In the genomic region with DNA sequence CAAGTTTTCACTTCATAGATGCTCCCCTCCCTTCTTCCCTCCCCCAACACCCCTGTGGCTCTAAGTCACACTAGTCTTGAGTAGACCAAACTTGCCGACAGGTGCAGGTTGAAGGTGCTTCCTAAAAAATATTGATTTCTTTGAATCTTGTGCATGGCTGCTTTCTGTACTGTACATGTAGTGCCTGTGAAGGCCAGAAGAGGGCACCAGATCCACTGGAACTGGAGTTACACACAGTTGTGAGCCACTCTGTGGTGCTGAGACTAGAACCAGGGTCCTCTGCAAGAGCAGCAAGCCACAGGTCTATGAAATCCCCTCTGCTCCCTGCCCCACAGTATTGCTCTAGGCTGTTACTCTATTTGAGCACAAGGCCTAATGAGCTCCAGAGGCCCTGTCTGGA, we compare ENCODE assay signal across 18 mouse cellular contexts.
DNase-seq lines count a peak whose midpoint lies in the region; ATAC-seq and TF ChIP-seq lines count a peak whose summit lies in the region.
"Had no signal": no experiment of that assay in that cellular context is flagged by ENCODE, and none has a peak within 500 bp of the region (broad histone marks: within the 10 kb centered on the region; RNA-seq: fewer than 3 reads in every experiment).

No protein-coding gene starts in this region.

- no peak for DNase-seq in kidney, adult 2 months
- DNase-seq in kidney, postnatal 36 days: no peak
- DNase-seq in lung, postnatal 0 days (ENCODE audit: low spot score): no peak
- no peak for DNase-seq in lung, postnatal 4 days
- peak; percentile 24 for DNase-seq in MEL (ENCODE audit: low read depth, low spot score)
- no peak for DNase-seq in stomach, postnatal 0 days (ENCODE audit: low spot score)
- no peak for DNase-seq in gastrocnemius, postnatal 25 days
- DNase-seq: adrenal gland, adult 8-10 months; cerebellum, adult 8-10 months; heart, postnatal 10 days; kidney, adult 8-10 months; lung, postnatal 10 days; right cerebral cortex, postnatal 4 days; thymus, postnatal 4 days had no signal

- no peak for ATAC-seq in lung, postnatal 0 days
- ATAC-seq in stomach, postnatal 0 days (ENCODE audit: low FRiP score, low TSS enrichment): no peak

- no peak overlapping the region for H3K4me2 ChIP-seq in lung, postnatal 0 days (replicated peaks; ENCODE audit: low read depth, low read length)
- H3K4me2 ChIP-seq in stomach, postnatal 0 days (replicated peaks; ENCODE audit: low read depth): no peak overlapping the region
- H3K4me2 ChIP-seq: embryonic facial prominence, embryonic 15.5 days; hindbrain, embryonic 14.5 days; limb, embryonic 12.5 days; stomach, embryonic 15.5 days had no signal

- H3K27me3 ChIP-seq in kidney, adult 2 months (replicated peaks; ENCODE audit: control insufficient read depth, insufficient read depth, low read length): no peaks in the 10 kb centered on the region
- no peaks in the 10 kb centered on the region for H3K27me3 ChIP-seq in lung, postnatal 0 days (replicated peaks; ENCODE audit: insufficient read depth, low read length)
- H3K27me3 ChIP-seq in MEL (ENCODE audit: control insufficient read depth in 1 of 2, insufficient read depth in 2 of 2, low read length in 2 of 2): no peaks in the 10 kb centered on the region
- H3K27me3 ChIP-seq in stomach, postnatal 0 days (ENCODE audit: control insufficient read depth, insufficient read depth, low read length): no peaks in the 10 kb centered on the region
- H3K27me3 ChIP-seq: limb, embryonic 12.5 days; stomach, embryonic 15.5 days had no signal

- 100% methylated on average over 1 of the region's 1 CpGs for WGBS in kidney, adult 2 months
- WGBS in lung, postnatal 0 days: 100% methylated on average over 1 of the region's 1 CpGs
- WGBS in stomach, postnatal 0 days: 100% methylated on average over 1 of the region's 1 CpGs

- no peak for TF ChIP-seq POLR2A in kidney, adult 2 months (IDR thresholded peaks at IDR 0.05; ENCODE audit: low read depth, low read length)
- TF ChIP-seq POLR2A in MEL (IDR thresholded peaks at IDR 0.05; ENCODE audit: control insufficient read depth in 1 of 2, insufficient read depth in 1 of 2, low read depth in 1 of 2, low read length in 2 of 2, poor library complexity in 1 of 2): no peak

- H3K36me3 ChIP-seq in kidney, adult 2 months (ENCODE audit: control insufficient read depth, insufficient read depth, low read length): no peaks in the 10 kb centered on the region
- H3K36me3 ChIP-seq in lung, postnatal 0 days (ENCODE audit: insufficient read depth, low read length): no peaks in the 10 kb centered on the region
- H3K36me3 ChIP-seq in MEL (ENCODE audit: control insufficient read depth in 1 of 2, insufficient read depth in 2 of 2, low read length in 2 of 2): no peaks in the 10 kb centered on the region
- no peaks in the 10 kb centered on the region for H3K36me3 ChIP-seq in stomach, postnatal 0 days (ENCODE audit: control insufficient read depth, insufficient read depth, low read length)
- H3K36me3 ChIP-seq: embryonic facial prominence, embryonic 15.5 days; limb, embryonic 12.5 days; stomach, embryonic 15.5 days had no signal

- peak; percentile 29 for TF ChIP-seq CTCF in kidney, adult 2 months (conservative IDR thresholded peaks at IDR 0.05; ENCODE audit: insufficient read depth, insufficient read length, low read depth, low read length)
- peak; percentile 28 for TF ChIP-seq CTCF in lung, postnatal 0 days (IDR thresholded peaks at IDR 0.05)
- peak; percentile 29 to 51 (median 47); a peak in 5 of 6 replicates for TF ChIP-seq CTCF in MEL (IDR thresholded peaks at IDR 0.05 in 2 of 3, conservative IDR thresholded peaks at IDR 0.05 in 1 of 3; ENCODE audit: control insufficient read depth in 1 of 3, insufficient read depth in 1 of 3, low read depth in 2 of 3, low read length in 3 of 3, poor library complexity in 1 of 3, severe bottlenecking in 1 of 3)
- TF ChIP-seq CTCF in stomach, postnatal 0 days (IDR thresholded peaks at IDR 0.05; ENCODE audit: low read depth): peak; percentile 39

- peak; percentile 42 for TF ChIP-seq RAD21 in MEL (IDR thresholded peaks at IDR 0.05; ENCODE audit: low read depth, low read length)

- TF ChIP-seq EP300 in lung, postnatal 0 days (IDR thresholded peaks at IDR 0.05): no peak
- no peak for TF ChIP-seq EP300 in MEL (IDR thresholded peaks at IDR 0.05; ENCODE audit: low read depth in 1 of 2, low read length in 2 of 2)
- no peak for TF ChIP-seq EP300 in stomach, postnatal 0 days (optimal IDR thresholded peaks at IDR 0.05)

- H3K27ac ChIP-seq in kidney, adult 2 months (ENCODE audit: insufficient read depth, low read depth, low read length): no peak overlapping the region
- H3K27ac ChIP-seq in lung, postnatal 0 days (ENCODE audit: low read length): no peak overlapping the region
- H3K27ac ChIP-seq in MEL (ENCODE audit: control insufficient read depth, low read depth, low read length): no peak overlapping the region
- H3K27ac ChIP-seq in stomach, postnatal 0 days (replicated peaks): no peak overlapping the region
- H3K27ac ChIP-seq: embryonic facial prominence, embryonic 15.5 days; hindbrain, embryonic 14.5 days; limb, embryonic 12.5 days; stomach, embryonic 15.5 days had no signal

- no peaks in the 10 kb centered on the region for H3K79me2 ChIP-seq in MEL (ENCODE audit: control insufficient read depth, insufficient read depth, low read length, poor library complexity)

- H3K9ac ChIP-seq in lung, postnatal 0 days (replicated peaks; ENCODE audit: low read depth): no peak overlapping the region
- no peak overlapping the region for H3K9ac ChIP-seq in MEL (ENCODE audit: control insufficient read depth, low read depth, low read length, poor library complexity, severe bottlenecking)
- H3K9ac ChIP-seq in stomach, postnatal 0 days (ENCODE audit: low read length): no peak overlapping the region
- H3K9ac ChIP-seq: embryonic facial prominence, embryonic 15.5 days; hindbrain, embryonic 14.5 days; limb, embryonic 12.5 days; stomach, embryonic 15.5 days had no signal

- no peaks in the 10 kb centered on the region for H3K4me1 ChIP-seq in kidney, adult 2 months (ENCODE audit: control insufficient read depth, insufficient read depth, low read length)
- no peaks in the 10 kb centered on the region for H3K4me1 ChIP-seq in lung, postnatal 0 days (ENCODE audit: insufficient read depth, low read depth, low read length)
- no peaks in the 10 kb centered on the region for H3K4me1 ChIP-seq in MEL (ENCODE audit: control insufficient read depth in 1 of 2, insufficient read depth in 2 of 2, low read length in 2 of 2)
- H3K4me1 ChIP-seq in stomach, postnatal 0 days (replicated peaks; ENCODE audit: control insufficient read depth, insufficient read depth): no peaks in the 10 kb centered on the region

- H3K9me3 ChIP-seq in lung, postnatal 0 days (ENCODE audit: low read length): no peaks in the 10 kb centered on the region
- no peaks in the 10 kb centered on the region for H3K9me3 ChIP-seq in MEL (replicated peaks; ENCODE audit: insufficient read depth, low read length)
- 0 out of 2 replicates have a peak, but pooled peaks cover 3% of the 10 kb centered on the region for H3K9me3 ChIP-seq in stomach, postnatal 0 days (ENCODE audit: control insufficient read depth, low read length)
- H3K9me3 ChIP-seq: stomach, embryonic 15.5 days had no signal

- H3K4me3 ChIP-seq in kidney, adult 2 months (ENCODE audit: insufficient read depth, low read depth, low read length): no peak overlapping the region
- H3K4me3 ChIP-seq in lung, postnatal 0 days (ENCODE audit: low read depth, low read length): no peak overlapping the region
- no peak overlapping the region for H3K4me3 ChIP-seq in MEL (ENCODE audit: control insufficient read depth in 1 of 2, insufficient read depth in 1 of 2, low read depth in 2 of 2, low read length in 2 of 2)
- H3K4me3 ChIP-seq in stomach, postnatal 0 days (ENCODE audit: low read depth, low read length): no peak overlapping the region
- H3K4me3 ChIP-seq: embryonic facial prominence, embryonic 15.5 days; limb, embryonic 12.5 days; stomach, embryonic 15.5 days had no signal

TF ChIP-seq in MEL, 35 proteins besides CTCF, POLR2A, EP300 and RAD21:
- peak; percentile 58 for TF ChIP-seq SMC3 (IDR thresholded peaks at IDR 0.05; ENCODE audit: low read depth, low read length)
- peak; percentile 43; the same call in 1 of the 2 replicates for TF ChIP-seq ZC3H11A (IDR thresholded peaks at IDR 0.05; ENCODE audit: low read depth, low read length)
- no peak for TF ChIP-seq ZNF384 (IDR thresholded peaks at IDR 0.05; ENCODE audit: low read depth, low read length)
